Mouse (Mus musculus) mesoderm, embryonic 11.5 days (tissue): Measurements from ENCODE around the gene Adcy4.

Experiments used
- DNase-seq: peaks from one replicate; pipeline ENCODE4 v3.0.0-alpha.2; 2012; ENCODE audit warnings: low read depth, low spot score

Gene Adcy4

GRCm38 (mm10) chr14:55720666-55721065 lies 63.2 kb downstream of the Adcy4 start:
- DNase-seq = no peak

DNA sequence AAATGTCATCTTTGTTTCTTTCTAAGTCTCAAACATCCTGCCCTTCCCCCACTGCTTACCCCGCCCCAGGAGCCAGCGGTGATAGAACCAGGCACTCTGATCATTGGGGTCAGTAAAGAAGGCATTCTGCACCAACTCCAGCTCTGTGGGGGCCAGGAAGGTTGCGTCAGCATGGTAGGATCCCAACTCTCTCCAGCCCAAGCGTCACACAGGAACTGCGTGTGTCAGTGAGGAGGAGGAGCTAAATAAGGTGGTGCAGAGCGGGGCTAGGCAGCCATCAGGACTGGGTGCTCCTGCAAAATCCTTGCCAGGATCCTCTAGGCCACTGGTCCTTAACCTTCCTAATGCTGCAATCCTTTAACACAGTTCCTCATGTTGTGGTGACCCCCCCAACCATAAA lies 64.2 kb downstream of the Adcy4 start:
- no peak for DNase-seq
